Mouse (Mus musculus): ENCODE results near the gene Sh3d21. TPM values are rescaled to one million over a fixed set of nuclear protein-coding genes. Genes with fewer than 3 reads are reported as not detected.
A peak's percentile ranks its signal among the peaks of the same experiment; 100 is the strongest.
"Not testable (repeated sequence)": the region's sequence is repeated elsewhere in the genome, so short reads cannot be mapped to it uniquely, and the experiment has no call there.

The Sh3d21 gene
- total RNA-seq, 2 experiments from 2014 or later: 3.3 to 3.9 TPM

DNA sequence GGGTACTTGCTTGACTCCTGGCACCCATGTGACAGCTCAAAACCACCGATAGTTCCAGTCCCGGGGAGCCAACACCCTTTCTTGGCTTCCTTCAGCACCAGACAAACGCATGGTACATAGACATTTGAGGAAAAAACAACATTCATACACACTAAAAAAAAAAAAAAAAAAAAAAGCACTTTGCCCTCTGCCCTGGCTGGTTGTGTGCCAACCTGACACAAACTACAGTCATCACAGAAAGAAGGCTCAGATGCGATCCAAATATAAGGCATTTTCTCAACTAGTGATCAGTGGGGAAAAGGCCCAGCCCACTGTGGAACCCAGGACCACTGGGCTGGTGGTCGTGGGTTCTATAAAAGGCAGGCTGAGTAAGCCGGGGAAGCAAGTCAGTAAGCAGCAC is 5.6 kb upstream of the Sh3d21 start:
- no peak for DNase-seq

GRCm38 (mm10) chr4:126166084-126166483 is 2.8 kb upstream of the Sh3d21 start:
- peak; percentile 58 for DNase-seq

DNA sequence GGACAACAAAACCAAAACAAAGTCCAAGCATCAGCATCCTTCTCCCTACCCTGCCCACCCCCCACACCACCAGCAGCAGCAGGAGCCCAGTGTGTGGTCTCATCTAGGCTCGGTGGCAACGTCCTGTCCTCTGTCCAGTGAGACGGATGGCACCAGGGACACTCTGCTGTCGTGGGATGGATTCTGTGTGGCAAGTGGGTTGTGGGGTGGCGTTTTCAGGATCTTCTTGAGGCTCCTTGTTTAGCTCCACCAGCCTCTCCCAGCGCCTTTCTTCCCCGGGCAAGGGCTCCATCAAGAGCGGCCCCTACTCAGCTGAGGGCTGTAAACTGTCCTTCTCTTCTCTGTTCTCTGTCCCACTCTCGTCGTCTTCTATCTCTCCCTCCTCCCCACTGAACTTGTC is 1.8 kb upstream of the Sh3d21 start:
- DNase-seq: not testable (repeated sequence)

DNA sequence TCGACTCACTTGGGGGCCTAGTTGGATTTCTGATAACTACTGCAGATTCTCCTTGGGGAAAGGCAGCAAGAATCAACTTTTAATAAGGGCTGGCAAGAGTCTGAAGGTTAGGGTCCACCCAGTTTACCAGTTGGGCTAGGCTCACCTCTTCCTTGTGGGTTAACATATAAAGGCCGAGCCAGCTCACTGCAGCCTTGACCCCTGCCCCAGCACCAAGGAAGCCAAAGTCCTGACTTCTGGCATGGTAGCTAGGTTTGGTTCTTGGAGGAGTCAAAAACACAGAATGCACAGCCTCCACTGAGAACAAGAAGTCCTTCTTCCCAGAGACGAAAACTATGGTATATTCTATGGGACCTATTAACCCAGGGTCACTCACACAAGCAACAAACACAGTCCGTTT is 394 bp upstream of the Sh3d21 start:
- no peak for DNase-seq

DNA sequence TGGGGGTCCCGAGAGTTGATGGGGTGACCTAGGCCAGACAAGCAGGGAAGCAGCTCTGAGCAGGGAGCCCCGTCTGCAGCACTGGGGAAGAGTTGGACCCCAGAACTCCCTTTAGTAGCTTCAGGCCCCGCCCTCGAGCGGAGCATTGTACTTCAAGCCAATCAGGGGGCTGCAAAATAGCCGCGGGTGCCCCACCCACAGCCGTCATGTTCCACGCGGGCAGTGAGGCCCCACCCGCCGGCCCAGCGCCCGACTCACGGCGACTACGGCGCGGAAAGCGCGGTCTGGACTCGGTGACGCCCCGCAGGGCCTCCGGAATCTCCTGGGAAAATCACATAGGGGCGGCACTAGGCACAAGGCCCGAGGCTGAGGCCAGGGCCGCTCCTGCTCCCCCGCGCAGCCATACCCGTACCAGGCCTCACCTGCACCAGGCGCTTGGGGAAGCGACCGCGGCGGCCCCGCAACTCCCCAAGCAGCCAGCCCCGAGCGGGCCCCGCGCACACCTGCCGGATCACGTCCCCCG is 686 bp downstream of the Sh3d21 start:
- peak; percentile 93 for DNase-seq

DNA sequence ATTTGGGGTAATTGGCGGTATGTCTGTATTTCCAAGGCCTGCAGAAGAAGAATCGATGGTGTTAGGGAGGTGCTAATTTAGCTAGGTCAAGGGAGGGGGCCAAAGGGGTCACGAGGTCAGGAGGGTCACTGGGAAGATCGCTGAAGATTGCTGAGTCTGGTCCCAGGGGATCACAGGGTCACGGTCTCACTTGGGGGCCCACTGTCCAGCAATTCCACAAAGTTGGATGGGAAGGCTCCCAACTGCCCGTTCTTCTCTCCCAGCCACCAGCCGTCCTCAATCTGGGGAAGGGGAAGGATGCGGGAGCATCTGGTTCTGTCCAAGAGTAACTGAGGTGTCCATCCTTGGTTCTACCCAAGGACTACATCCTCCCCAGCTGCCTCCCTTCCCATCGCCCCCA is 1.3 kb downstream of the Sh3d21 start:
- no peak for DNase-seq

GRCm38 (mm10) chr4:126161456-126161855 is 1.8 kb downstream of the Sh3d21 start:
- no peak for DNase-seq

- DNase-seq: no peak
Observed at GRCm38 (mm10) chr4:126160981-126161380, 2.3 kb downstream of the Sh3d21 start.

DNA sequence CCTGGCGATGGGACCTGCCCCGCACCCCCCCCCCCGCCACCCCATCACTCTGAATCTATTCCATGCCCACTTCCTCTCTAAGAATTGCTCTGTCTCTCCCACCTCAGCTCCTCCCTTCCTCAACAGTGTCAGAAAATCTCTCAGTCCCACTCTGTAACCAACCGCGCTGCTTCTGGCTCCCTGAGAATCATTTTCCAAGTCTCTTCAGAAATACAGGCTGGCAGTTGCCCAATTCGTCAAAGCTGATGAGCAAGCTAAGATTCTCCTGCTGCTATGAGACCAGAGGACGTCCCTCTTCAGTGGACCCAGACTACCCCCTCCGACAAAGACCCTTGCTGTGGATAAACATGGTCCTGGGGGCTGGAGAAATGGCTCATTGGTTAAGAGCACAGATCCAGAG is 3.8 kb downstream of the Sh3d21 start:
- DNase-seq: no peak

DNA sequence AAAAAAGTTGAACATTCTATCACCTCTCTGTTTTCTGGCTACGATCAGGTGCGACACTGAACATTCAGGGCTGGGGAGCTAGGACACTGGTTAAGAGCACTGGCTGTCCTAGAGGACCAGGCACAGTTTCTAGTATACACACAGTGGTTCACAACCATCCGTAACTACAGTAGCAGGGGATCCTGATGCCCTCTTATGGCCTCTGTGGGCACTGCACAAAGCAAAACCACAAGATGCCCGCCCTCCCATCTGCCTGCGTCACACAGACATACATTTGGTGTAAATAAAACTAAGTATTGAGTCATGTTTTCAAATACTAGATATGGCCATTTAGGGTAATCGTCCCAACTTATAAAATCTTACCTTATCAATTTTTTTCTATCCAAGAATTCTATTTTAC is 5.7 kb downstream of the Sh3d21 start:
- no peak for DNase-seq

DNA sequence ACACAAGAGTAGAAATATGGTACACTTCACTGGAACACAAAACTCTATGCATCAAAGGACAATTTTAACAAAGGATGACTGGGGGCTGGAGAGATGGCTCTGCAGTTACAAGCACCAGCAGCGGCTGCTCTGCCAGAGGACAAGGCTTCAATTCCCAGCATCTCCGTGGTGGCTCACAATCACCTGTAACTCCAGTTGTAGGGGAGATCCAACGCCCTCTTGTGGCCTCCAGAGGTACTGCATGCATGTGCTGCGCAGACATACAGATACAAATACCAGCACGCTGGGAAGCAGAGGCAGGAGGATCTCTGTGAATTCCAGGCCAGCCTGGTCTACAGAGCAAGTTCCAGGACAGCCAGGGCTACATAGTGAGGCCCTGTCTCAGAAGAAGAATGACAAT is 6.7 kb downstream of the Sh3d21 start:
- DNase-seq: no peak

DNA sequence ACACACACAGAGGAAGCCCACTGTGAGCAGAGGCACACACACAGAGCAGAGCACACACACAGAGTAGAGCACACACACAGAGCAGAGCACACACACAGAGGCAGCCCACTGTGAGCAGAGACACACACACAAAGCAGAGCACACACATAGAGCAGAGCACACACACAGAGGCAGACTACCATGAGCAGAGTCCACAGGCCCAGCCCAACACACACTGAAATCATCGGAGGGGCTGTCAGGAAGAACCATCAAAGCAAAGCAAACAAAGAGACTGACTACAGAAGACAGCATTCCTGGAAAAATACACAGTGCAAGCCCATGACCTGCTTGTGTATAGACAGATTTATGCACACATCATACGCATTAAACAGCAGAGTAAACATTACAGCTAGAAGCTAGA is 7.4 kb downstream of the Sh3d21 start:
- no peak for DNase-seq

DNA sequence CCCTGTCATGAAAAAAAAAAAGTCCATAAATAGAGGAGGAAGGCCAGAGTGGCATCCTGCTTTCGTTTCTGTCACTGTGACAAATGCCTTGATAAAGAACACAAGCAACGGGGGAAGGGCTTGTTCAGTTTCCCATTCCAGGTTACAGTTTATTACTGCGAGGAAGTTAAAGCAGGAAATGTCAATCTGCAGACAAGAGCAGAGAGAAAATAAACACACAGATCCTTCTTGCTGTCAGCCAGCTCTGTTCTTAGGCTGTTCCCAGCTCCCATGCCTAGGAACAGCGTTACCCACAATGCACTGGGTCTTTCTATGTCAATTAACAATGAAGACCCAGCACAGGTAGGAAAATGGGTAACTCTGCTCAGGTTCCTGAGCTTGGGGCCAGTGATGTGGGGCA is 8.1 kb downstream of the Sh3d21 start:
- DNase-seq: no peak

DNA sequence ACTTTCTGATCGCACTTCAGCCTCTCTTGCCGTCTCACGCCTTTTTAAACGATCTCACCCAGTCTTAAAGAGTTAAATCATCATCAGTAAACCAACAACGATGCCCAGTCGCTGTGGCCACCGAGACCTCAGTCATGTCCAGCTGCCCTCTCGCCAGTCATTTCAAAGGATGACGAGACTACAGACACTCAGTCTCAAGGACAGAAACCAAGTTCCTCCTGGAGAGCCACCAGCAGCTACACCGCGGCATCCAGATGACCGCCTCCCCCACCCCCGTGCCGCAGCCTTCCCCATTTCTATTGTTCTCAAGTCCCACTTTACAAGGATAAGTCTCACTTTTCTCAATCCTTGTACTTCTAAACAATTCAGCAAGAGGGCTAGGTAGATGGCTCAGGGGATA is 10.4 kb downstream of the Sh3d21 start:
- DNase-seq: no peak

DNA sequence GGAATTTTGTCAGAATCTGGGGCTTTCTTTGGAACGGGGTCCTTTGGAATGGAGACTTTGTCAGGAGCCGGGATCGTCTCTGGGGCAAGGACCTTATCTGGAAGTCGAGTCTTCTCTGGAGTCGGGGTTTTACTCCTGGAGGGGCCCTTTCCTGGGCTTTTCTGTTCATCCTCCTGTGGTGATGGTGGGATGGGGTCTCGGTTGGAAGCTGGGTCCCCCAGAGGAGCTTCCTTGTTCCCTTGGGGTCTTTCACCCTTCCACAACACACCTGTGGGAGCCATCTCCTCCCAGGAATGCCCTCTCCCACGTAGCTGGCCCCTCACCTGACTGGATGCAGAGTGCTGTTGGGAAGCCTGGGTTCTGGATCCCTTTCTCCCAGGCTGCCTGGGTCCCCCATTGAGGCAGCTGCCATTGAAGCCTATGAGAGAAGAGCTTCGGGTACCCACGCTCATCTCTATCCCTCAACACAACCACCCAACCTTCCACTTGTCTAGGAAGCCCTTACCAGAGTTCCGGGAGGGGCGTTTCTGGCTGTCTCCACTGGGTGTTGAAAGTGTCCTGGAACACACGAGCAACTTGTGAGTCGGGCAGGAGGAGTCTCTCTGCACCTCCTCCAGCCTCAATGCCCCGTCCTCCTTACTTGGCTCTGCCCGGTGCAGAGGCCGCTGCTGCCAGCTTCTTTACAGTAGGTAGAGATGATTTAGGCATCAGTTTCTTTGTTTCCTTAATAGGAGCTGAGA is 11.4 kb downstream of the Sh3d21 start:
- no peak for DNase-seq

DNA sequence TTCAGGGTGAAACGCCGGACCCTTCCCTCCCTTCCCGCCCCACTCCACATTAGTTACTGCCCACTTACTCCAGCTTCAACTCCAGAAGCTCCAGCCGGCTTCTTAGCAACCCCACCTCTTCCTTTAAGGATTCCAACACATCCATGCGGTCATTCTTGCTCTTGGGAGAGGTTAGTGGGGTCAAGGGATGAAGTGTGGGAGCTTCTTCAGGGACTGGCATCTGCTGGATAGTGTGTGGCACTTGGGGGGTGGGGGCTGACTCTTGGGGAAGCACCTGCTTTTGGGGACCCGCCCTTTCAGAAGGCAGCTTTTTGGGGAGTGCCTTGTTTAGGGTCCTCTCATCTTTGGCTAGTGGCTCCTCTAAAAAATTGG is 12.4 kb downstream of the Sh3d21 start:
- no peak for DNase-seq

DNA sequence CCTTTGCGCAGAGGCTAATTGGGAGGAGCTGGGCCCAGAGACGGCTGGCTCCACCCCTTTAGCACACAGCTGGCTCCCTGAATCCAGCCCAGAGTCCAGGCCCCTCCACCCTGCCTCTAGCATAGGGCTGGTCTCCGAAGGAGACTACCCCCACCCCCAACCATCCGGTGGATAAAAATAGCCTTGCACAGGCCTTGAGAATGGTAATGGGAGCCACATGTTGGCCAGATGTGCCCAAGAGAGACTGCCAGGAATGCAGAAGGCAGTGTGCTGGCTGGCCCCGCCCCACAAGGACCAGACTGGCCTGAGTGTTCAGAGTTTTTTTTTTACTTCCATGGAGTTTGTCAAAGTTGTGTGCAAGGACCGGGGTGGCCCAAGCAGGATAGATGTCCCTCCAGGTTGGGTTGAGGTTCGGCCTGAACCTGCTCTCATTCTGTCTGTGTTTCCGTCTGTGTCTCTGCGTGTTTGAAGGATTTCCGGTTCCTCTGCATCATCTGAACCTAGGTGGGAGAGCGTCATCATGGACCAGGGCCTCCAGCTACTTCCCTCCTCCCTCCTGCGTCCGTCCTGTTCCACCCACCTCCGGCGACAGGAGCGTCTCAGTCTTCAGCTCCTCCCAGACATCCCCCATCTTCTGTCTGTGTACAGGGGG is 12.9 kb downstream of the Sh3d21 start:
- DNase-seq: peak; percentile 75

DNA sequence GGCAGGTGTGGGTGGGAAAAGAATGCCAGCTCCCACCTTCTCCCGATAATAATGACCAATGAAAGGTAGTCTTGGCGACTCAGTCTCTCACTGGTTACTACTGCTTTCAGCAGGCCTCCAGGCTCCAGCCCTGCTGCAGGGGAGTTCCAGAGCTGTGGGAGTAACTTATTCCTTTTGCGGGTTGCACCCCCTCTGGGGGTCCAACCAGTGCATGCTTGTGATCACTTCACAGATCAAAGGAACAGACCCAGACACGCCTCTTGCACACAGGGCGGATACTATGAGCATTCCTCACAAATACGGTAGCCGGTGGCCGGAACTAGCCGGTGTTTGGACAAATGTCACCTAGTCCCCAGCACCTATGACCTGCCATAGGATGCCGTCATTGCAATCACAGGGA is 13.5 kb downstream of the Sh3d21 start:
- no peak for DNase-seq

DNA sequence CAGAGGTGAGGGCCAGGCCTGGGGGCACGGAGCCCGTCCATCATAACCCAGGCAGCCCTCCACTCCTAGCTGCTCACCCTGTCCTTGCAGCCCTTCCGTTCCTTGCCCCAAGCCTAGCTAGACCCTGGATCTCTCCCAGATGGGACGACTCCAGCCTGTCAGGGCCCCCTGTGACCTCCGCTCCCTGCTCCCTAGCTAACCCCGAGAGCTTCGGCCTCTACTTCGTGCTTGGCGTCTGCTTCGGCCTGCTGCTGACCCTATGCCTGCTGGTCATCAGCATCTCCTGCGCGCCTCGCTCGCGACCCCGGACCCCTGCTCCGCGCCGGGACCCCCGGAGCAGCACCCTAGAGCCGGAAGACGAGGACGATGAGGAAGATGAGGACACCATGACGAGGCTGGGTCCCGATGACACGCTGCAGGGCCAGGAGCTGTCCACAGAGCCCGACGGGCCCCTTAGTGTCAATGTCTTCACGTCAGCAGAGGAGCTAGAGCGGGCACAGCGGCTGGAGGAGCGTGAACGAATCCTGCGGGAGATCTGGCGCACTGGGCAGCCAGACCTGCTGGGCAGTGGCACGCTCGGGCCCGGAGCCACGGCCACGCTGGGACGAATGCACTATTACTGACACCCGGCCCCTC is 14.1 kb downstream of the Sh3d21 start:
- peak; percentile 43 for DNase-seq

- peak; percentile 82 for DNase-seq
Observed at GRCm38 (mm10) chr4:126148161-126148961, 14.9 kb downstream of the Sh3d21 start.

GRCm38 (mm10) chr4:126147533-126148160 is 15.6 kb downstream of the Sh3d21 start, which contains the start of gene Eva1b:
Gene Eva1b (plus strand): TSS chr4:126147744.
- DNase-seq: peak; percentile 65

GRCm38 (mm10) chr4:126146974-126147532 is 16.2 kb downstream of the Sh3d21 start:
- DNase-seq: no peak
